Mouse (Mus musculus) CD4-positive, CD25-positive, alpha-beta regulatory T cell (primary cell): ENCODE measurements around the gene P3h3. TPM values are rescaled to one million over a fixed set of nuclear protein-coding genes. Genes with fewer than 3 reads are reported as not detected.

Experiments used
- polyA plus RNA-seq: library from polyadenylated mRNA; unstranded; fragments of 100-300 nt; shearing (Covaris generic); gene quantifications from one replicate; pipeline ENCODE4 v1.2.1, GENCODE M21; 2017

P3h3 gene
- polyA plus RNA-seq, result 0.20 TPM

GRCm38 (mm10) chr6:124856916-124857839, at the start of gene P3h3:
Gene P3h3, minus strand, starts transcription at chr6:124857752.

GRCm38 (mm10) chr6:124887986-124888385, 30.4 kb upstream of the P3h3 start, which contains the start of gene Cd4:
Gene Cd4, minus strand, starts transcription at chr6:124888221.

GRCm38 (mm10) chr6:124863658-124864298, 6.2 kb upstream of the P3h3 start, which contains the start of gene Gpr162:
Gene Gpr162, minus strand, starts transcription at chr6:124863983.

GRCm38 (mm10) chr6:124840241-124841167, 17.0 kb downstream of the P3h3 start, which contains the start of gene Gnb3:
Gene Gnb3, minus strand, starts transcription at chr6:124840275.

GRCm38 (mm10) chr6:124828868-124829798, 28.4 kb downstream of the P3h3 start, which contains the start of the genes Usp5 and Cdca3:
Gene Usp5, minus strand, starts transcription at chr6:124829484.
Gene Cdca3, plus strand, starts transcription at chr6:124829547.

GRCm38 (mm10) chr6:124813933-124814332, 43.6 kb downstream of the P3h3 start, which contains the start of gene Tpi1:
Gene Tpi1, minus strand, starts transcription at chr6:124814296.

GRCm38 (mm10) chr6:124808358-124809012, 49.1 kb downstream of the P3h3 start, which contains the start of gene Spsb2:
Gene Spsb2, plus strand, starts transcription at chr6:124808661.

Other genes with a start within 250 kb of the P3h3 start
- not detected for gene C1s2, start 221.7 kb downstream of the P3h3 start, polyA plus RNA-seq
- 58.1 TPM for gene Lpcat3, start 194.7 kb downstream of the P3h3 start, polyA plus RNA-seq
- gene Emg1, start 145.6 kb downstream of the P3h3 start, polyA plus RNA-seq, result 298 TPM
- gene Phb2, start 145.4 kb downstream of the P3h3 start, polyA plus RNA-seq, result 218 TPM
- 385 TPM for gene Ptpn6, start 119.0 kb downstream of the P3h3 start, polyA plus RNA-seq
- gene Grcc10, start 116.4 kb downstream of the P3h3 start, polyA plus RNA-seq, result 417 TPM
- not detected for gene Gm45234, start 101.7 kb downstream of the P3h3 start, polyA plus RNA-seq
- 7.2 TPM for gene Atn1, start 101.2 kb downstream of the P3h3 start, polyA plus RNA-seq
- gene Eno2, start 88.1 kb downstream of the P3h3 start, polyA plus RNA-seq, result 6.6 TPM
- gene Lrrc23, start 78.0 kb downstream of the P3h3 start, polyA plus RNA-seq, result 1.3 TPM
- gene Spsb2, start 49.1 kb downstream of the P3h3 start, polyA plus RNA-seq, result 2.7 TPM
- gene Tpi1, start 43.5 kb downstream of the P3h3 start, polyA plus RNA-seq, result 94.6 TPM
- 116 TPM for gene Usp5, start 28.3 kb downstream of the P3h3 start, polyA plus RNA-seq
- 6.9 TPM for gene Cdca3, start 28.2 kb downstream of the P3h3 start, polyA plus RNA-seq
- gene Gnb3, start 17.5 kb downstream of the P3h3 start, polyA plus RNA-seq, result not detected
- gene Gpr162, start 6.2 kb upstream of the P3h3 start, polyA plus RNA-seq, result 0.38 TPM
- 401 TPM for gene Cd4, start 30.5 kb upstream of the P3h3 start, polyA plus RNA-seq
- 3.4 TPM for gene Lag3, start 54.0 kb upstream of the P3h3 start, polyA plus RNA-seq
- gene Ptms, start 62.4 kb upstream of the P3h3 start, polyA plus RNA-seq, result 36.6 TPM
- 200 TPM for gene Mlf2, start 73.6 kb upstream of the P3h3 start, polyA plus RNA-seq
- 84.6 TPM for gene Cops7a, start 107.8 kb upstream of the P3h3 start, polyA plus RNA-seq
- gene Pianp, start 138.9 kb upstream of the P3h3 start, polyA plus RNA-seq, result 0.48 TPM
- 73.2 TPM for gene Zfp384, start 151.4 kb upstream of the P3h3 start, polyA plus RNA-seq
- 98.8 TPM for gene Ing4, start 182.0 kb upstream of the P3h3 start, polyA plus RNA-seq
- 18.6 TPM for gene Acrbp, start 191.9 kb upstream of the P3h3 start, polyA plus RNA-seq
- 22.7 TPM for gene Lpar5, start 210.2 kb upstream of the P3h3 start, polyA plus RNA-seq
- 61.1 TPM for gene Chd4, start 238.2 kb upstream of the P3h3 start, polyA plus RNA-seq